Mouse (Mus musculus) adipocyte (in vitro differentiated cells): Measurements from ENCODE around the gene Tor1b.
A peak's percentile ranks its signal among the peaks of the same experiment; 100 is the strongest.
"Not testable (repeated sequence)": the region's sequence is repeated elsewhere in the genome, so short reads cannot be mapped to it uniquely, and the experiment has no call there.

Experiments
- DNase-seq: peaks from one replicate; pipeline ENCODE4 v3.0.0-alpha.2; 2016; ENCODE audit warnings: low spot score

Tor1b gene

GRCm38 (mm10) chr2:30931922-30932321 lies 20.8 kb upstream of the Tor1b start:
- DNase-seq, result no peak

GRCm38 (mm10) chr2:30933032-30933431 lies 19.7 kb upstream of the Tor1b start:
- no peak for DNase-seq

GRCm38 (mm10) chr2:30933917-30934450 lies 18.8 kb upstream of the Tor1b start:
- peak; percentile 89 for DNase-seq

GRCm38 (mm10) chr2:30936808-30937207 lies 16.0 kb upstream of the Tor1b start:
- DNase-seq, result no peak

GRCm38 (mm10) chr2:30937731-30938130 lies 15.0 kb upstream of the Tor1b start:
- DNase-seq, result no peak

- no peak for DNase-seq
These were observed 14.2 kb upstream of the Tor1b start for GRCm38 (mm10) chr2:30938574-30938991.

GRCm38 (mm10) chr2:30941586-30941985 lies 11.2 kb upstream of the Tor1b start:
- no peak for DNase-seq

- not testable (repeated sequence) for DNase-seq
These were observed 10.6 kb upstream of the Tor1b start for GRCm38 (mm10) chr2:30942116-30942515.

- peak; percentile 72 for DNase-seq
These were observed 10.2 kb upstream of the Tor1b start for GRCm38 (mm10) chr2:30942603-30943011.

- DNase-seq, result no peak
These were observed 319 bp upstream of the Tor1b start for GRCm38 (mm10) chr2:30952457-30952823.

GRCm38 (mm10) chr2:30954797-30955196 lies 2.0 kb downstream of the Tor1b start:
- no peak for DNase-seq

- no peak for DNase-seq
These were observed 4.8 kb downstream of the Tor1b start for GRCm38 (mm10) chr2:30957511-30957910.

- no peak for DNase-seq
These were observed 6.0 kb downstream of the Tor1b start for GRCm38 (mm10) chr2:30958726-30959125.

- DNase-seq, result no peak
These were observed 7.1 kb downstream of the Tor1b start for GRCm38 (mm10) chr2:30959856-30960255.

- DNase-seq, result no peak
These were observed 10.0 kb downstream of the Tor1b start for GRCm38 (mm10) chr2:30962570-30963254.

- no peak for DNase-seq
These were observed 12.9 kb downstream of the Tor1b start for GRCm38 (mm10) chr2:30965627-30966026.

- peak; percentile 28 for DNase-seq
These were observed 14.1 kb downstream of the Tor1b start for GRCm38 (mm10) chr2:30966826-30967225.

- peak; percentile 87 for DNase-seq
These were observed 14.9 kb downstream of the Tor1b start, which contains the start of gene Tor1a for GRCm38 (mm10) chr2:30967352-30968327. Gene Tor1a (minus strand): TSS chr2:30967933.

GRCm38 (mm10) chr2:30981790-30982513 lies 29.2 kb downstream of the Tor1b start, which contains the start of the genes BC005624 and Usp20:
Gene BC005624 (minus strand): TSS chr2:30982201.
Gene Usp20 (plus strand): TSS chr2:30982279.
- DNase-seq, result peak; percentile 100

GRCm38 (mm10) chr2:30983024-30983423 lies 30.3 kb downstream of the Tor1b start:
- no peak for DNase-seq

- peak; percentile 78 for DNase-seq
These were observed 32.6 kb downstream of the Tor1b start for GRCm38 (mm10) chr2:30985111-30986020.
